Mouse (Mus musculus): ENCODE measurements around the gene St6galnac3. TPM values are rescaled to one million over a fixed set of nuclear protein-coding genes. Genes with fewer than 3 reads are reported as not detected.

The St6galnac3 gene
- polyA plus RNA-seq, 1 experiment from 2014 or later, result 23.2 TPM

DNA sequence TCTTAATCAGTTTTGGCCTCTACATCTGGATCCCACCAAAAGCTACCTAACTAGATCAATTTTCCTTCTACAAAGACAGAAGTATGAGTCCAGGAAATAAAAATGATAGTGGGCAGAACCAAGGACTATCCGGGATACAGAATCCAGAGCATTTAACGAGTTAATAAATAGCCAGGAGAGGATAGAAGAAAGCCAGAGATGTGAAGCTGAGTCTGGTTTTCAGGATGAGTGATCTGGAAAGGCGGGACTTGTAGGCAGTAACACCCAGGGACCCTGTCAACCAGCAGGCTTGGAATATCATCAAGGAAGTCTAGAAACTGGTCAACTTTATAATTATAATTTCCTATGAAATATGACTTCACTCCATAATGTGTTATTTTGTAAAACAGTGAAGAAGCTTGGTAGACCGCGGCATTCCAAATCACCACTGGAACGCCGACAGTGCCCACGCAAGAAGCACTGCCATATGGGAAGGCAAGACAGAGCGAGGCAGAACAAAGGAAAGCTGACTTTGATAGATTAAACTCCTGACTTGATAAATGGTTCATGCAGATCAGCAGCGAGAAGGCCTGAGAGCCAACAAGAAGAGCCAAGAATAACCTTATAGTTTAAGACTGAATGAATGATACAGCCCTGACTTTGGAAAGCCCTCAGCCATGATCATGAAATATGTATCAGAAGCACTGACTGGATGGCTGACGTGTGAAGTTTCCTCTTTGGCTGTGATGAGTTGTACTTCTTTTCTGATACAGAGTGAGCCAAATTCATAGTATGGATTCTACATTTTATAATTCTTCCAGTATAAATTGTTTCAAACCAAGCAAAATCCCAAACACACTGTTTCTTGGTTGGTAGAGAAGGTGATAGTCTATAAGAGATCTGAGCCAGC, 252.1 kb downstream of the St6galnac3 start:
- ATAC-seq, result no peak
- no peak for DNase-seq (ENCODE audit: low spot score)
- 91% methylated on average over 11 of the region's 11 CpGs for WGBS
- no peaks in the 10 kb centered on the region for H3K27me3 ChIP-seq (replicated peaks; ENCODE audit: control insufficient read depth, insufficient read depth, low read length)
- H3K9me3 ChIP-seq (replicated peaks; ENCODE audit: control insufficient read depth, low read length), result no peaks in the 10 kb centered on the region
- no peaks in the 10 kb centered on the region for H3K4me1 ChIP-seq (ENCODE audit: control insufficient read depth, insufficient read depth, low read length)
- H3K9ac ChIP-seq (ENCODE audit: low read length), result no peak overlapping the region
- H3K36me3 ChIP-seq (ENCODE audit: control insufficient read depth, insufficient read depth, low read length), result no peaks in the 10 kb centered on the region
- no peak overlapping the region for H3K4me3 ChIP-seq (ENCODE audit: low read depth, low read length)
- no peak overlapping the region for H3K27ac ChIP-seq (ENCODE audit: low read depth, low read length)
- no peak overlapping the region for H3K4me2 ChIP-seq (ENCODE audit: low read length)

DNA sequence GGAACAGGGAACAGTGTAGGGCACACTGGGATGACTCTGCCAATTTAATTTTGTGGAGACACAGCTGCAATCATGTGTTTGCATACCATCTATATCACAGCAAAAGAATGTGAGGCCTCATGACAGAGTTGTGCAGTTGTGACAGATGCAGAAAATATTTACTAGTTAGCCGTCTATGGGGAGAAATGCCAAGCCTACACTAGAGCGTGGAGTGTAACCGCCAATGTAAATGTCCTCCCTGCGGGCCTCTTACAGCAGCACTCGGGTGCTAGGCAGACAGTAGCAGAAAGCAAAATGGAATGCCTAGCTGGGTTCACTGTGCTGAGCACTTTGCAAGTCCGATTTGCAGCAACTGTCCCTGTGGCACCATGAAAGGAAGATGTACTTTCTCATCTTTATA, 261.1 kb downstream of the St6galnac3 start:
- WGBS, result 88% methylated on average over 6 of the region's 6 CpGs
- H3K9ac ChIP-seq (ENCODE audit: low read length), result no peak overlapping the region

DNA sequence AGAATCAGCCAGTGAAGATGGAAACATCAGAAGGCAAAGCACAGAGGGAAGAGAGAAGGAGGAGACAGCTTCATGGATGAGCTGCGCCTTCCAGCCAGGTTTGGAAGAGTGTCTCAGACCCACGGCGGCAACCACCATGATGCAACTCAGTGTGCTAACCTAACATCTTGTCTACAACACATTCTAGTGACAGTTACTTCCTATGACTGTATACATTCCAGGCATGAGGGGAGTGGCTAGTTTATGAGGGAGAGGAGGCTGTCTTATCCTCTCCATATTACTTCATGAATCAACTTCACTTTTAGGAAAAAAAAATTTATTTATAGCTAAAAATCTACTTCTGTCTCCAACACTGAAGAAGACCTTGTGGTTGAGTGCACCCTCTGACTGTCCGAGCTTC, 264.8 kb downstream of the St6galnac3 start:
- 99% methylated on average over 4 of the region's 4 CpGs for WGBS
- no peaks in the 10 kb centered on the region for H3K4me1 ChIP-seq (ENCODE audit: control insufficient read depth, insufficient read depth, low read length)
- H3K27me3 ChIP-seq (replicated peaks; ENCODE audit: control insufficient read depth, insufficient read depth, low read length), result no peaks in the 10 kb centered on the region
- H3K36me3 ChIP-seq (ENCODE audit: control insufficient read depth, insufficient read depth, low read length), result no peaks in the 10 kb centered on the region
- DNase-seq (ENCODE audit: low spot score), result no peak
- no peak overlapping the region for H3K4me3 ChIP-seq (ENCODE audit: low read depth, low read length)
- no peak overlapping the region for H3K4me2 ChIP-seq (ENCODE audit: low read length)
- no peak overlapping the region for H3K9ac ChIP-seq (ENCODE audit: low read length)
- ATAC-seq, result no peak
- no peaks in the 10 kb centered on the region for H3K9me3 ChIP-seq (replicated peaks; ENCODE audit: control insufficient read depth, low read length)
- no peak overlapping the region for H3K27ac ChIP-seq (ENCODE audit: low read depth, low read length)

More for the DNA sequence above, 261.1 kb downstream of the St6galnac3 start:
- Histone ChIP-seq H3K27ac (ENCODE audit: low read depth, low read length) (no peak overlapping the region), H3K4me1 (ENCODE audit: control insufficient read depth, insufficient read depth, low read length) (no peaks in the 10 kb centered on the region), H3K36me3 (ENCODE audit: control insufficient read depth, insufficient read depth, low read length) (no peaks in the 10 kb centered on the region), H3K4me3 (ENCODE audit: low read depth, low read length) (no peak overlapping the region), H3K9me3 (replicated peaks; ENCODE audit: control insufficient read depth, low read length) (no peaks in the 10 kb centered on the region; the same call in 1 of the 2 replicates), H3K4me2 (ENCODE audit: low read length) (no peak overlapping the region), H3K27me3 (replicated peaks; ENCODE audit: control insufficient read depth, insufficient read depth, low read length) (no peaks in the 10 kb centered on the region)
- DNase-seq (ENCODE audit: low spot score), result no peak
- ATAC-seq, result no peak

DNA sequence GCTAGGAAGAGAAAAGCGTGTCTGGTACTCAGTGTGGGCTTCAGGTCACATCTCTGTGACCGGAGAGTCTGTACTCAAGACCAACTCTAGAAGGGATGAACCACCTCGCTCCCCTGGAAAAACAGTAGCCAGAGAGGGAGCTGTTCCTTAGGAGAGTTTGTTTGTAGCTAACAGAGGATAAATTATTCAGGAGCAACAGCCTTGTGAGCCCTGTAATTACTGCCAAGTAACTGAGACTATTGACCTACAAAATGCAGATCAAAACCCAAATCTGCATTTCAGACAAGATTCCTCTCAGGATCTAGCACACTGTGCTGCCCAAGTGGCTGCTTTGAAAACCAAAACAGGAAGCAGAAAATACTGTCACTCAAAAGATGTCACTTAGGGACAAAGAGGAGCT, 266.4 kb downstream of the St6galnac3 start:
- Histone ChIP-seq H3K27me3 (replicated peaks; ENCODE audit: control insufficient read depth, insufficient read depth, low read length) (no peaks in the 10 kb centered on the region), H3K9ac (ENCODE audit: low read length) (no peak overlapping the region), H3K9me3 (replicated peaks; ENCODE audit: control insufficient read depth, low read length) (no peaks in the 10 kb centered on the region), H3K4me2 (ENCODE audit: low read length) (no peak overlapping the region), H3K36me3 (ENCODE audit: control insufficient read depth, insufficient read depth, low read length) (no peaks in the 10 kb centered on the region), H3K4me1 (ENCODE audit: control insufficient read depth, insufficient read depth, low read length) (no peaks in the 10 kb centered on the region), H3K4me3 (ENCODE audit: low read depth, low read length) (no peak overlapping the region), H3K27ac (ENCODE audit: low read depth, low read length) (no peak overlapping the region)
- DNase-seq (ENCODE audit: low spot score) (peak; percentile 16), ATAC-seq (0 out of 2 replicates have a peak, but pooled peaks have one; percentile 20)
- WGBS, result 82% methylated on average over 3 of the region's 3 CpGs

DNA sequence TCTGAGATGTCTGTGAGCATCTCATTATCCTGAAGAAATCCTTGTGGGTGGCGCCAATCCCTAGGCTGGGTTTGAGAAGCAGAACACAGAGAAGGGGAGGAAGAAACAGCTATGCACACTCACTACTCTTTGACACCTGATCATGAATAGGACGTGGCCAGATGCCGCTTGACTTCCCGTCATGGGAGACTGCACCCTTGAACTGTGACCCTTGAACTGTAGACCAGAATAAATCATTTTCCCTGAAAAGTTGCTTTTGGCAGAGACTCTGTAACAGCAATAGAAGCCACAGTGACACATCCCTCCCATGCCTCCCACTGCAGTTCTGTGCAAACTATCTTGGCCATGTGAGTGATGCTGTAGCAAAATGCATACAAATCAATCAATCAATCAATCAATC, 267.3 kb downstream of the St6galnac3 start:
- ATAC-seq (no peak), DNase-seq (ENCODE audit: low spot score) (no peak)
- Histone ChIP-seq H3K36me3 (ENCODE audit: control insufficient read depth, insufficient read depth, low read length) (no peaks in the 10 kb centered on the region), H3K27me3 (replicated peaks; ENCODE audit: control insufficient read depth, insufficient read depth, low read length) (no peaks in the 10 kb centered on the region), H3K9me3 (replicated peaks; ENCODE audit: control insufficient read depth, low read length) (no peaks in the 10 kb centered on the region), H3K27ac (ENCODE audit: low read depth, low read length) (no peak overlapping the region), H3K9ac (ENCODE audit: low read length) (no peak overlapping the region), H3K4me2 (ENCODE audit: low read length) (no peak overlapping the region), H3K4me1 (ENCODE audit: control insufficient read depth, insufficient read depth, low read length) (no peaks in the 10 kb centered on the region), H3K4me3 (ENCODE audit: low read depth, low read length) (no peak overlapping the region)
- 95% methylated on average over 4 of the region's 4 CpGs for WGBS

DNA sequence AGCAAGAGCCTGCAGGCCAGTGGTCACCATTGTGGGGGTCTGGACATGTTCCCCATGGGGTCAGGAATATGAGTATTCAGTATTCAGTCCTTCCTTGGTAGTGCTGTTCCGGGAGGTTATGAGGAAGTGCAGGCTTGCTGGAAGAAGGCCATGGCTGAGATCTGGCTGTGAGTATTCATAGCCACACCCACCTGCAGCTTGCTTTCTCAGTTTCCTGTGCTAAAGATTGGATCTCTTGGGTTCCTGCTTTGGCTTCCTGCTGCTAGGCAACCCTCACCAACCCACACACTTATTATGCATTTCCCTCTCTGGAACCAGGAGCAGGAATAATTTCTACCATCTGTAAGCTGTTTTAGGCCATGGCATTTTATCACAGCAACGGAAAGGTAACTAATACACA, 267.8 kb downstream of the St6galnac3 start:
- no peaks in the 10 kb centered on the region for H3K9me3 ChIP-seq (replicated peaks; ENCODE audit: control insufficient read depth, low read length)
- no peak overlapping the region for H3K4me3 ChIP-seq (ENCODE audit: low read depth, low read length)
- ATAC-seq (no peak), DNase-seq (ENCODE audit: low spot score) (no peak)
- 85% methylated on average over 2 of the region's 2 CpGs for WGBS
- no peak overlapping the region for H3K9ac ChIP-seq (ENCODE audit: low read length)
- no peak overlapping the region for H3K4me2 ChIP-seq (ENCODE audit: low read length)
- H3K27ac ChIP-seq (ENCODE audit: low read depth, low read length), result no peak overlapping the region
- no peaks in the 10 kb centered on the region for H3K36me3 ChIP-seq (ENCODE audit: control insufficient read depth, insufficient read depth, low read length)
- H3K4me1 ChIP-seq (ENCODE audit: control insufficient read depth, insufficient read depth, low read length), result no peaks in the 10 kb centered on the region
- no peaks in the 10 kb centered on the region for H3K27me3 ChIP-seq (replicated peaks; ENCODE audit: control insufficient read depth, insufficient read depth, low read length)

DNA sequence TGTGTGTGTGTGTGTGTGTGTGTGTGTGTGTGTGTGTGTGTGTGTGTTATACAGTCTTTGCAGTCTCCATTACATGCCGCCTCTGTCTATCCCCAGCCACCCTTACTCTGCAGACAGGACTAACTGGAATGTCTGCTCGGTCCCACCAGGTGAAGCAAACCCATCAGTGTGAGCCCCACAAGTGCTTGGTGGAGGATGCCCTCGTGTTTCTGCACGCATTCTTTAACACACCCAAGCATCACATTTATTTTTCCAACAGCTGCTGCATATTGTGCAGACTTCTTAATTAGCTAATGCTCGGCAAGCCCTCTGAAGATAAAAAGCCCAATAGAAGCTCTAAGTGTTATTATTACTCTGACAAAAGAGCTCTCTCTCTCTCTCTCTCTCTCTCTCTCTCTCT, 268.7 kb downstream of the St6galnac3 start:
- ATAC-seq (0 out of 2 replicates have a peak, but pooled peaks have one; percentile 35), DNase-seq (ENCODE audit: low spot score) (peak; percentile 57)
- 45% methylated on average over 5 of the region's 5 CpGs for WGBS
- Histone ChIP-seq H3K4me2 (ENCODE audit: low read length) (no peak overlapping the region), H3K9me3 (replicated peaks; ENCODE audit: control insufficient read depth, low read length) (no peaks in the 10 kb centered on the region), H3K9ac (ENCODE audit: low read length) (no peak overlapping the region), H3K4me1 (ENCODE audit: control insufficient read depth, insufficient read depth, low read length) (no peaks in the 10 kb centered on the region), H3K36me3 (ENCODE audit: control insufficient read depth, insufficient read depth, low read length) (no peaks in the 10 kb centered on the region), H3K4me3 (ENCODE audit: low read depth, low read length) (no peak overlapping the region), H3K27ac (ENCODE audit: low read depth, low read length) (peak overlapping the region; percentile 14; the same call in 1 of the 2 replicates), H3K27me3 (replicated peaks; ENCODE audit: control insufficient read depth, insufficient read depth, low read length) (no peaks in the 10 kb centered on the region)

DNA sequence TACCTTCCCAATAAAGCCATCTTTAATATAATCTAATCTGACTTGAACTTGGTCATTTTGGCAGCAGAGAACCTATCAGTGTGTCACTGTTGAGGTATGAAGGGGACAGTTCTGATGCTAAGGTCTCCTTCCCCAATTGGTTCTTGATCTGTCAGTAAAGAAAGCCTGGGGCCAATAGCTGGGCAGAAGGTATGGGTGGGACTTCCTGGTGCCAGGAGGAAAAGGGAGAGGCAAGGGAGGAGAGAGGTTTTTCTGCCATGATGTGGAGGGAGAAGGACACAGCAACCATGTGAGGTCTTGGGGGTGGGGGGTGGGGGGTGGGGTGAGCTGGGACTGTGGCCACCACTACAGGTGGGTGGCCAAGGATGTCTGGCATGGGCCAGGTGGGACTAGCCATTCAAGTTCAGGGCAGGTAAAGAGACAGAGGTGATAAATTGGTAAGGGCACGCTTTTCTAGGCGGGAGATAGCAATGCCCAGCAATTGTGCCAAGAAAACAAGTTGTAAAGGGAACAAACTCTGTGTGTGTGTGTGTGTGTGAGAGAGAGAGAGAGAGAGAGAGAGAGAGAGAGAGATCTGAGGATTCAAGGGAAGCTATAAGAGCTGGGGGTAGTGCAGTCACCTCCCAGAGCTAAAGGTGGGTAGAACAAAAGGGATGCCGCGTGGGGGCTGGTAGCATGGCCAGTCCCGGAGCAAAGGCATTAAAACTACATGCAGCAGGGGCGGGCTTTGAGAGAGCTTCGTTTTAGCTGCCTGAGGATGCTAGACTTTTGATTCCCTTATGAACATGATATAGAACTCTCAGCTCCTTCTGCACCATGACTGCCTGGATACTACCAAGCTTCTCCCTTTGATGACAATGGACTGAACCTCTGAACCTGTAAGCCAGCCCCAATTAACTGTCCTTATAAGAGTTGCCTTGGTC, 271.6 kb downstream of the St6galnac3 start:
- Histone ChIP-seq H3K27me3 (replicated peaks; ENCODE audit: control insufficient read depth, insufficient read depth, low read length) (no peaks in the 10 kb centered on the region), H3K9me3 (replicated peaks; ENCODE audit: control insufficient read depth, low read length) (no peaks in the 10 kb centered on the region), H3K4me3 (ENCODE audit: low read depth, low read length) (no peak overlapping the region), H3K4me1 (ENCODE audit: control insufficient read depth, insufficient read depth, low read length) (no peaks in the 10 kb centered on the region), H3K36me3 (ENCODE audit: control insufficient read depth, insufficient read depth, low read length) (no peaks in the 10 kb centered on the region), H3K27ac (ENCODE audit: low read depth, low read length) (no peak overlapping the region), H3K9ac (ENCODE audit: low read length) (no peak overlapping the region), H3K4me2 (ENCODE audit: low read length) (no peak overlapping the region)
- ATAC-seq, result no peak
- no peak for DNase-seq (ENCODE audit: low spot score)
- 83% methylated on average over 7 of the region's 7 CpGs for WGBS

All from forebrain, embryonic 14.5 days (tissue).